Mouse (Mus musculus) heart, embryonic 15.5 days (tissue): ENCODE data around the gene Sox13. TPM values are rescaled to one million over a fixed set of nuclear protein-coding genes. Genes with fewer than 3 reads are reported as not detected.

Source experiments
- ATAC-seq: fragments of 200-750 bp; cut with Nextera tagmentation; replicated peaks from 2 replicates; pipeline ENCODE4 v1.8.0; 2017; ENCODE audit warnings: low read depth, moderate TSS enrichment; ENCODE audit not compliant: insufficient number of reproducible peaks, insufficient read depth, low FRiP score
- H3K27ac ChIP-seq: fragments of 300-500 bp; sonication (generic); 2 replicates; pipeline ENCODE4 v1.5.1; 2015; ENCODE audit warnings: mild to moderate bottlenecking, inconsistent platforms
- H3K27me3 ChIP-seq: fragments of 300-500 bp; sonication (generic); 2 replicates; pipeline ENCODE4 v1.6.1; 2015; ENCODE audit warnings: inconsistent platforms
- H3K36me3 ChIP-seq: fragments of 300-500 bp; sonication (generic); 2 replicates; pipeline ENCODE4 v1.6.1; 2015; ENCODE audit warnings: mild to moderate bottlenecking, inconsistent platforms
- H3K4me1 ChIP-seq: fragments of 300-500 bp; sonication (generic); replicated peaks from 2 replicates; pipeline ENCODE4 v1.6.1; 2015; ENCODE audit warnings: inconsistent platforms
- H3K4me2 ChIP-seq: fragments of 300-500 bp; sonication (generic); 2 replicates; pipeline ENCODE4 v1.6.1; 2015; ENCODE audit warnings: inconsistent platforms, mild to moderate bottlenecking, moderate library complexity
- H3K4me3 ChIP-seq: fragments of 300-500 bp; sonication (generic); 2 replicates; pipeline ENCODE4 v1.5.1; 2015; ENCODE audit warnings: mild to moderate bottlenecking, inconsistent platforms
- H3K9ac ChIP-seq: fragments of 300-500 bp; sonication (generic); 2 replicates; pipeline ENCODE4 v1.6.1; 2015; ENCODE audit warnings: mild to moderate bottlenecking, inconsistent platforms
- H3K9me3 ChIP-seq: fragments of 300-500 bp; sonication (generic); replicated peaks from 2 replicates; pipeline ENCODE4 v1.6.1; 2016; ENCODE audit warnings: inconsistent platforms
- WGBS: fragments of 180-500 bp; shearing (Covaris S2); methylation state at CpG from one replicate; pipeline ENCODE4 v1.1.7; 2015; ENCODE audit warnings: mixed read lengths; 5-methylcytosine and 5-hydroxymethylcytosine counted together
- polyA plus RNA-seq: library from polyadenylated mRNA; unstranded; fragments of >200 nt; fragmentation: Nextera tagmentation; extraction: Ambion mirVana; gene quantifications from 2 replicates; pipeline ENCODE4 v1.2.1, GENCODE M21; 2015

Gene Sox13
- polyA plus RNA-seq, 1 experiment from 2014 or later, result 4.5 TPM

GRCm38 (mm10) chr1:133416472-133416871 lies 7.7 kb downstream of the Sox13 start:
- WGBS, result 85% methylated on average over 7 of the region's 7 CpGs
- H3K27ac ChIP-seq, result no peak overlapping the region
- H3K4me3 ChIP-seq, result no peak overlapping the region
- ATAC-seq, result no peak
- no peak overlapping the region for H3K4me2 ChIP-seq
- no peaks in the 10 kb centered on the region for H3K27me3 ChIP-seq
- no peaks in the 10 kb centered on the region for H3K9me3 ChIP-seq
- peaks cover 51% of the 10 kb centered on the region for H3K4me1 ChIP-seq
- H3K36me3 ChIP-seq, result no peaks in the 10 kb centered on the region
- H3K9ac ChIP-seq, result no peak overlapping the region

DNA sequence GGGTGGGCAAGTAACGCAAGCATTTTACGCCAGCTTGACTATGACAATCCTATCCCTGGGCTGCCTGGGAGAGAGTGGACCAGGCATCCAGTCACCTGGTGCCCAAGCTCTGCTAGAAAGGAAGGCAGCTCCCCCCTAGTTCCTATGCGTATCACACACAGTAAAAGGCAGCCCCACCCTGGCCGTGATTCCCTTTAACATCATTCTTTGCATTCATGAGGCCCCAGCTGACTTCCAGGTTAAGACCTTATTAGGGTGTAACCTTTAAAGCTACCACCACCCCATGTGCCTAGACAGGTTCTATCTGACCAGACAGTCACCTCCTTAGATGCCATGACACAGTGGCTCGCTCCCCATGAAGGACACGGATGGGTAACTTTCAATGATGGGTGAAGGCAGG lies 8.7 kb downstream of the Sox13 start:
- no peak overlapping the region for H3K4me2 ChIP-seq
- no peaks in the 10 kb centered on the region for H3K9me3 ChIP-seq
- H3K4me1 ChIP-seq, result peaks cover 44% of the 10 kb centered on the region

DNA sequence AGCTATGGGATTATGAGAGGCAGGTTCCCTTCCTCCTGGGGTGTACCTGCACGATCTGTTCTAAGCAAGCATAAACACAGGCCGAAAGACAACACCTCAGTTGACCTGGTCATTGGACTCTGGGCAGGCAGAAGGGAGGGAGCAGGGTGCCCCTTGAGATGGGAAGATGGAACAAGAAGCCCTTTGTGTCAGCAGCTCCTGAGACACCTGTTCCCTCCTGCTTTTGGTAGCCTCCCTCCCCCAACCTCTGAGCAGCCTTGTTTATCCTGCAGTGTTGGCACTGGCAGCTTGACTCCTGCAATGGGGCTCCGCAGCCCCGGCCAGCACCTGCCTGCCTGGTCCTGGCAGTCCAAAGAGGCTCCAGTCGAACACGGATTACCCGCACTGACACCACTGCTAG lies 9.1 kb downstream of the Sox13 start:
- Histone ChIP-seq H3K4me3 (no peak overlapping the region), H3K4me1 (peaks cover 43% of the 10 kb centered on the region), H3K27me3 (no peaks in the 10 kb centered on the region), H3K27ac (no peak overlapping the region), H3K36me3 (no peaks in the 10 kb centered on the region), H3K9ac (no peak overlapping the region), H3K9me3 (no peaks in the 10 kb centered on the region), H3K4me2 (no peak overlapping the region)
- WGBS, result 78% methylated on average over 7 of the region's 7 CpGs
- no peak for ATAC-seq

More for the DNA sequence above, 8.7 kb downstream of the Sox13 start:
- no peak overlapping the region for H3K27ac ChIP-seq
- 74% methylated on average over 6 of the region's 6 CpGs for WGBS
- H3K4me3 ChIP-seq, result no peak overlapping the region
- no peak overlapping the region for H3K9ac ChIP-seq
- no peaks in the 10 kb centered on the region for H3K36me3 ChIP-seq
- no peaks in the 10 kb centered on the region for H3K27me3 ChIP-seq
- ATAC-seq, result no peak

DNA sequence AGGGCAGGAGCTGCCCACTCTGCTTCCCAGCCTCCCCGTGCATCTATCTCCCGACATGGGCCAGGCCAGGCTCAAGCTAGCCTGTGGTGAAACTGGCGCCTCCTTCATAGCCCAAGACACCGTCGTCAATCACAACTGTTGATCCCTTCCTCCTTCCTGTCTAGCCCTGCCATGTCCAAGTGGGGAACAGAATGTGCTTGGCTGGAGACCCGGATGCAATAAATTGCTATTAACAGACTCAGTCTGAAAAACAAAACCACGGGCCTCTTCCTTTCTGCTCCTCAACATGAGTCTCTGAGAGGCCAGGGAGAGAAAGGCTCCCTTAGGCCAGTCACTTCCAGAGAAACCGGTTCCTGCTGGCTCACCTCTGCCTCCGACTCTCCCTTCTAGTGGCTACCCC lies 11.2 kb downstream of the Sox13 start:
- Histone ChIP-seq H3K4me3 (no peak overlapping the region), H3K4me1 (peaks cover 34% of the 10 kb centered on the region), H3K27ac (no peak overlapping the region), H3K36me3 (no peaks in the 10 kb centered on the region), H3K9ac (no peak overlapping the region), H3K4me2 (no peak overlapping the region), H3K9me3 (no peaks in the 10 kb centered on the region), H3K27me3 (no peaks in the 10 kb centered on the region)
- ATAC-seq, result no peak
- WGBS, result 70% methylated on average over 9 of the region's 9 CpGs

DNA sequence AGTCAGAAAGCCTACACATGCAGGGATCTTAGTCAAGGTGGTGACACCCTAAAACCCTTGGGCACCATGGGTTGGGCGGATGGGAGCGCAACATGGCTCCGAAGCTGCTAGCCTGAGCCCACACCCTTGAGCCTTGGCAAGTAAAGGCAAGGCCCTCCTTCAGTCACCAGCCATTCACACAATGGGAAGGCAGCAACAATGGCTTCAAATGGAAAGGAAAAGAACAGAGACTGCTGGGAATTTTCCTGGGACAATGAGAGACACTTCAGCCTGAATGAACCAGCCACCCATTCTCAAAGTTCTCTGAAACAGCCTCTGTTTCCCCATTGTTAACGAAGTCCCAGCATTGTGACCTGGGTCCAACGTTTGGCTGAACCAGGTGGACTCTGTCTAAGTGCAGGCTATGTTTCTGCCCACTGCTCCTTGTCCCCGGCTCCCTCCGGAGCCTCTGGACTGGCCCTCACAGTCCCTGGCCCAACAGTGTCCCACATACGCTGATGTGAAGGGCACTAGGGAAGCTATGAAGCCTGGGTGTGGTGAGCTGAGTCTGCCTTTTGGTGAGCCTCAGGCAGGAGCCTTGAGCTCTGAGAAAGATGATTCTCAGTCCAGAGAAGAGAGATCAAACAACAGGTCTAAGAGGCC lies 12.6 kb downstream of the Sox13 start:
- H3K4me2 ChIP-seq, result no peak overlapping the region
- no peak overlapping the region for H3K27ac ChIP-seq
- no peaks in the 10 kb centered on the region for H3K36me3 ChIP-seq
- H3K4me3 ChIP-seq, result no peak overlapping the region
- H3K9me3 ChIP-seq, result no peaks in the 10 kb centered on the region
- peaks cover 24% of the 10 kb centered on the region for H3K4me1 ChIP-seq
- 87% methylated on average over 8 of the region's 8 CpGs for WGBS
- no peak for ATAC-seq
- H3K27me3 ChIP-seq, result no peaks in the 10 kb centered on the region
- no peak overlapping the region for H3K9ac ChIP-seq

- Histone ChIP-seq H3K4me3 (no peak overlapping the region), H3K9ac (no peak overlapping the region), H3K4me1 (peaks cover 15% of the 10 kb centered on the region), H3K4me2 (no peak overlapping the region), H3K9me3 (no peaks in the 10 kb centered on the region), H3K27ac (no peak overlapping the region), H3K36me3 (no peaks in the 10 kb centered on the region), H3K27me3 (no peaks in the 10 kb centered on the region)
- ATAC-seq, result no peak
- 82% methylated on average over 9 of the region's 9 CpGs for WGBS
Measured at GRCm38 (mm10) chr1:133409786-133410185, 14.4 kb downstream of the Sox13 start.

DNA sequence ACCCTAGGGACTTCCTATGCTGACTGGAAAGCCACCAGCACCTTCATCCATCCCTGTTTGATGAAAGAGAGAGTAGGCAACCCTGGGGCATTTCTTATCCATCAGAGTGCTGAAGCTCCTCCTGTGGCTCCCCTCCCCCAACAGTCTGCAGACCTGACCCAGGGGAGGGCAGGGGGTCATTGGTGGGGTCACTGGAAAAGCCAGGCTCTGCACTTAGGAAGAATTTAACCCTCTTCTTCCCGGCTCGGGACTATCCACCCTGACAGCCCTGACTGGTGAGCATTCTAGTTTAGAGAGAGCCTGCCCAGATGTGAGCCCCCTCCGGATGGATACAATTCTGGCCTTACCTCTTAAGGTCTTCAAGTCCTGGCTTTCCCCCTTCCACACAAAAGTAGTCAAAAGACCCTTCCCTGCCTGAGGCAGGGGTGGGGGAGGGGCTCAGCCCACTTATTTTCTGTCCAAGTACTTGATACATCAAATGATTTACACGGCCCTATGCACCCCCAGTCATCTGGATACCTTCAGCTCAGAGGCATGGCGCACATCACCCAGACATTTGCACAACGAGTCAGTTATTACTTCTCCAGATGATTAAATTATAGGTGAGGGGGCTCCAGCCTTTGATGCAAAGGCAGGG lies 15.2 kb downstream of the Sox13 start:
- H3K9me3 ChIP-seq, result no peaks in the 10 kb centered on the region
- no peaks in the 10 kb centered on the region for H3K36me3 ChIP-seq
- no peak overlapping the region for H3K27ac ChIP-seq
- H3K27me3 ChIP-seq, result no peaks in the 10 kb centered on the region
- no peak overlapping the region for H3K9ac ChIP-seq
- H3K4me1 ChIP-seq, result peaks cover 13% of the 10 kb centered on the region
- no peak for ATAC-seq
- 40% methylated on average over 6 of the region's 6 CpGs for WGBS
- no peak overlapping the region for H3K4me3 ChIP-seq
- no peak overlapping the region for H3K4me2 ChIP-seq

DNA sequence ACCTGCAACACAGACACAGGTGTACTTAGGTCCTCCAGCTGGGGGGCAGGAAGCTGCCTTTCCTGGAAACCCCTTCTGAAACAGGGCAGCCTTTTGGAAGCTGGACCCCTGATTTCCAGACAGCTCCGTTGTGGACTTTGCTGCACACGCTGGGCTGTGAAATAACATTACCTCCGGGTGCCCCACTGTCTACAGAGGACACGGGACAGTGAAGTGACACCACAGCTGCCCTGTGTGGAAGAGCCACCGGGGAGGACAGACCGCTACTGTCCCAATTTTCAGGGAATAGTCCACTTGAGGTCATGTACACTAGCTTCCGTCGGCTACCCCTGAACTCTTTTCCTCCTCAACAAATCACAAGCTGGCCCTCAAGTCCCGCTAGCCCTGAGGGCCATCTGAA lies 15.9 kb downstream of the Sox13 start:
- ATAC-seq, result no peak
- peak overlapping the region; percentile 10; the same call in 1 of the 2 replicates for H3K27ac ChIP-seq
- WGBS, result 69% methylated on average over 9 of the region's 9 CpGs
- no peaks in the 10 kb centered on the region for H3K9me3 ChIP-seq
- H3K9ac ChIP-seq, result no peak overlapping the region
- H3K36me3 ChIP-seq, result no peaks in the 10 kb centered on the region
- H3K4me1 ChIP-seq, result peaks cover 8% of the 10 kb centered on the region
- no peak overlapping the region for H3K4me2 ChIP-seq
- no peak overlapping the region for H3K4me3 ChIP-seq
- H3K27me3 ChIP-seq, result no peaks in the 10 kb centered on the region

DNA sequence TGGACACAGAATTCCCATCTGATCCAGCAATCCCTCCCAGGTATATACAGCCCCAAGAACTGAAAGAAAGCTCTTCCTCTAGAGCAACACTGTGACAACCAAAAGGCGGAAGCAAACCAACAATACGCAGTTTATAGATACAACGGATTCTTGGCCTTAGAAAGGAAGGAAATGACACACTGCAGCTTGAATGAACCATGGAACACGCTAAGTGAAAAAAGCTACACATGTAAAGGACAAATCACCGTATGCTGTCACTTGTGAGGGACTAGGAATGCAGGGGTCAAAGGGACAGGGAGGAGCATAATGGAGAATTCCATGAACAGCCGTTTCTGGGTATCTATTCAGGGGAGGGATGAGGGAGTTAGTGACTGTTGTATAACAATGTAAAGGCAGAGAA lies 16.7 kb downstream of the Sox13 start:
- Histone ChIP-seq H3K27ac (peak overlapping the region; percentile 35; the same call in 1 of the 2 replicates), H3K4me2 (no peak overlapping the region), H3K4me1 (peaks cover 8% of the 10 kb centered on the region), H3K9me3 (no peaks in the 10 kb centered on the region), H3K9ac (no peak overlapping the region), H3K4me3 (no peak overlapping the region), H3K36me3 (no peaks in the 10 kb centered on the region), H3K27me3 (no peaks in the 10 kb centered on the region)
- no peak for ATAC-seq
- 59% methylated on average over 6 of the region's 6 CpGs for WGBS

DNA sequence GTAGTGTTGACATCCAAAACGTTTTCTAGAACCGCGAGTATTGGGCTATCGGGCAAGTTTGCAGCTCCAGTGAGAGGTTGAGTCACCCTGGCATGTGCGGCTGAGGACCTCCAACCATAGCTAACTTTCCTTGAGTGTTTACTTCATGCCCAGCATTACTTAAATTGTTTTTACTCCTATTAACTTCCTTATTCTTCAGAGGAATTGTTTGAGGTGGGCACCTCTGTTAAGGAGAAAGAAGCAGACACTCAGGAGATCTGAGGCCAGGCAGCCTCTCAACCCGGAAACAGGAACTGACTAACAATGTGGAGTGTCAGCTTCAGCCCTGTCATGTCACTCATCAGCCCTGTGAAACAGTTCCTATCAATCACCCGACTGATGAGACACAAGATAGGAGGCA lies 17.6 kb downstream of the Sox13 start:
- WGBS, result 62% methylated on average over 7 of the region's 7 CpGs
- Histone ChIP-seq H3K9ac (no peak overlapping the region), H3K27me3 (no peaks in the 10 kb centered on the region), H3K27ac (no peak overlapping the region), H3K4me3 (no peak overlapping the region), H3K4me2 (no peak overlapping the region), H3K4me1 (peaks cover 8% of the 10 kb centered on the region), H3K36me3 (no peaks in the 10 kb centered on the region), H3K9me3 (no peaks in the 10 kb centered on the region)
- no peak for ATAC-seq

GRCm38 (mm10) chr1:133404005-133404404 lies 20.2 kb downstream of the Sox13 start:
- no peak for ATAC-seq
- no peak overlapping the region for H3K4me3 ChIP-seq
- no peaks in the 10 kb centered on the region for H3K9me3 ChIP-seq
- H3K36me3 ChIP-seq, result no peaks in the 10 kb centered on the region
- H3K4me1 ChIP-seq, result peaks cover 20% of the 10 kb centered on the region
- no peak overlapping the region for H3K27ac ChIP-seq
- WGBS, result 70% methylated on average over 4 of the region's 4 CpGs
- no peaks in the 10 kb centered on the region for H3K27me3 ChIP-seq
- no peak overlapping the region for H3K9ac ChIP-seq
- H3K4me2 ChIP-seq, result no peak overlapping the region
